Mouse (Mus musculus) heart, postnatal 10 days (tissue): ENCODE data around the gene Olfr769. TPM values are rescaled to one million over a fixed set of nuclear protein-coding genes. Genes with fewer than 3 reads are reported as not detected.
"Not testable (repeated sequence)": the region's sequence is repeated elsewhere in the genome, so short reads cannot be mapped to it uniquely, and the experiment has no call there.

Experiments
- DNase-seq, 2 experiments: peaks; one replicate each; pipeline ENCODE4 v3.0.0; 2021
- intact Hi-C: fragments of 180-260 bp; cut with DNase I; formaldehyde crosslinking; loops from one replicate; pipeline ENCODE4 v1.15.1; 2025
- total RNA-seq, 2 experiments: library from RNA; stranded (reverse); gene quantifications; 2 replicates each; pipeline ENCODE4 v1.2.3; 2021

Gene Olfr769
- not detected for total RNA-seq

DNA sequence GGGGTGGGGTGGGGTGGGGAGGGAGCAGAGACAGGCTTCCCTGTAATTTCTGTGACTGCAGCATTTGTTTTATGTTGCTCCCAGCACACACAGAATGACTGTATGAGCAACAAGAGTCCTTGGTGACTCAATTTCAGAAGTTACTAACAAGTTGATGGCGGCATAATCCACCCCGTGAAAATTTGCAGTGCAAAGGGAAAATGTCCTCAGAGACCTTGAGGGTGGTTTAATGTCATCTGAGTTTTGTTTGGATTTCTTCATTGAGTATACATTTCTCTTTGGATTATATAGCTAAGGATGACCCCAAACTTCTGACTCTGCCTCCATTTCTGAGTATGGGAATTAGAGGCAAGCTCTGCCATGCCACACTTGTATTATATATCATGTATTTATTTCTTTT, at the start of gene Olfr769:
Olfr769 (minus strand) TSS at position 101 of the 400 bp plus-strand sequence.
- intact Hi-C loops: no loop called here
- no peak for DNase-seq

GRCm38 (mm10) chr10:129164651-129165050, 47.0 kb upstream of the Olfr769 start, which contains the start of gene Olfr771:
Gene Olfr771 (minus strand): TSS chr10:129164751.
- intact Hi-C loops: no loop called here
- DNase-seq: no peak

DNA sequence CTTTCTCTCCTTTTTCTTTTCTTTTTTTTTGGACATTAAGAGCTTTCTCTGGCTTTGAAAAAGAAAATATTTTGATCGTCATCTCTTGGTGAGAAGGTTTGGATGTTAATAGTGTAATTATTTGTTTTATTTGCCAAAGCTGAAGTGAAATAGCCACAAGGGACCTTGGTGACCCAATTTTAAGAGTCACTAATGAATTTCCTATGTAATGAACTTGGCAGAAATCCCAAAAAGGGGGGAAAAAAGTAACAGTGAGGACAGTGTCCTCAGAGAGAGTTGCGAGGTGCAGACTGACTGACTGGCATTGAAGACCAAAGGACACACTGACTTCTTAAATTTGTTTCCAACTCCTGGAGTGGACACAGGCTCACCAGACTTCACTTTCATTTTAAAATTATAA, 21.2 kb upstream of the Olfr769 start, which contains the start of gene Olfr770:
Olfr770 (minus strand) TSS at position 101 of the 400 bp plus-strand sequence.
- DNase-seq: no peak
- intact Hi-C loops: no loop called here

- intact Hi-C loops: no loop called here
- DNase-seq: no peak
Observed at GRCm38 (mm10) chr10:129115146-129115545, 2.5 kb downstream of the Olfr769 start.

DNA sequence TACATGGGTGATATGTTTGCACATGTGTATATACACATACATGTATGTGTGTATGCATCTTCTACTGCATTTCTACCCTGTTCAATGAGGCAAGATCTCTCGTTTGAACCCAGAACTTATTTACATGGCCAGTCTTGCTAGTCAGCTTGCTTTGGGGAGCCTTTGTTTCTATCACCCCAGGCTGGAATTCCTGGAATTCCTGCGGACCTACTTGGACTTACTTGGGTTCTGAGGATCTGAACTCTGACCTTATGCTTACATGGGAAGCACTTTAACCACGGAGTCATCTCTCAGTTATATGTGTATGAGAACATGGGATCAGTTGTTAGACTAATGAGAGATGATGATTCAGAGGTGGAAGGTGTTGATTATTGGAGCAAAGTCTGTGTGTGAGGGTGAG, 16.4 kb downstream of the Olfr769 start:
- intact Hi-C loops: no loop called here
- no peak for DNase-seq

- no peak for DNase-seq
- intact Hi-C loops: no loop called here
Observed at GRCm38 (mm10) chr10:129099275-129099674, 18.4 kb downstream of the Olfr769 start, which contains the start of gene Olfr768. Gene Olfr768 (minus strand): TSS chr10:129099375.

- DNase-seq, intact Hi-C loops: not testable (repeated sequence)
Observed at GRCm38 (mm10) chr10:129082810-129083209, 34.9 kb downstream of the Olfr769 start, which contains the start of gene Olfr767. Gene Olfr767 (minus strand): TSS chr10:129082910.

- intact Hi-C loops: no loop called here
- no peak for DNase-seq
Observed at GRCm38 (mm10) chr10:129068877-129069276, 48.8 kb downstream of the Olfr769 start, which contains the start of gene Olfr766-ps1. Gene Olfr766-ps1 (minus strand): TSS chr10:129068977.

Other genes starting within 250 kb of the Olfr769 start
- 1 to 10 TPM; 3.1 to 4.0 TPM for gene Gdf11, start 226.1 kb downstream of the Olfr769 start, total RNA-seq
- gene Cd63, start 216.9 kb downstream of the Olfr769 start, total RNA-seq: 100 to 1,000 TPM; 203 to 239 TPM
- gene Rdh5, start 195.0 kb downstream of the Olfr769 start, total RNA-seq: 1 to 10 TPM; 5.9 to 9.7 TPM
- gene Bloc1s1, start 193.8 kb downstream of the Olfr769 start, total RNA-seq: 100 to 1,000 TPM; 188 to 198 TPM
- gene Itga7, start 184.0 kb downstream of the Olfr769 start, total RNA-seq: 100 to 1,000 TPM; 125 to 136 TPM
- gene Mettl7b, start 156.9 kb downstream of the Olfr769 start, total RNA-seq: not detected
- not detected for gene Olfr9, start 128.4 kb downstream of the Olfr769 start, total RNA-seq
- not detected for gene Olfr763, start 107.1 kb downstream of the Olfr769 start, total RNA-seq
- not detected for gene Olfr764-ps1, start 78.0 kb downstream of the Olfr769 start, total RNA-seq
- not detected for gene Olfr765, start 67.9 kb downstream of the Olfr769 start, total RNA-seq
- not detected for gene Olfr766-ps1, start 48.9 kb downstream of the Olfr769 start, total RNA-seq
- not detected for gene Olfr767, start 35.0 kb downstream of the Olfr769 start, total RNA-seq
- gene Olfr768, start 18.5 kb downstream of the Olfr769 start, total RNA-seq: not detected
- gene Olfr770, start 21.1 kb upstream of the Olfr769 start, total RNA-seq: not detected
- not detected for gene Olfr771, start 46.9 kb upstream of the Olfr769 start, total RNA-seq
- not detected for gene Olfr772, start 60.1 kb upstream of the Olfr769 start, total RNA-seq
- not detected for gene Olfr773, start 69.6 kb upstream of the Olfr769 start, total RNA-seq
- gene Olfr774, start 118.3 kb upstream of the Olfr769 start, total RNA-seq: not detected
- gene Olfr775, start 130.6 kb upstream of the Olfr769 start, total RNA-seq: not detected
- gene Olfr776, start 141.3 kb upstream of the Olfr769 start, total RNA-seq: not detected
- not detected for gene Olfr777, start 153.6 kb upstream of the Olfr769 start, total RNA-seq
- not detected for gene Olfr780, start 200.3 kb upstream of the Olfr769 start, total RNA-seq
- gene Olfr781, start 211.0 kb upstream of the Olfr769 start, total RNA-seq: not detected
- gene Olfr782, start 231.0 kb upstream of the Olfr769 start, total RNA-seq: not detected